Mouse (Mus musculus) midbrain, embryonic 10.5 days (tissue): ENCODE data around the gene R3hdm2. TPM values are rescaled to one million over a fixed set of nuclear protein-coding genes. Genes with fewer than 3 reads are reported as not detected.

Experiments
- DNase-seq: peaks from one replicate; pipeline ENCODE4 v3.0.0-alpha.2; 2017; ENCODE audit warnings: low spot score
- H3K27ac ChIP-seq: fragments of 300-500 bp; sonication (generic); replicated peaks from 2 replicates; pipeline ENCODE4 v1.5.1; 2016; ENCODE audit warnings: mild to moderate bottlenecking
- H3K27me3 ChIP-seq: fragments of 300-500 bp; sonication (generic); 2 replicates; pipeline ENCODE4 v1.6.1; 2016; ENCODE audit warnings: low read depth, mild to moderate bottlenecking; ENCODE audit not compliant: poor library complexity, severe bottlenecking
- H3K36me3 ChIP-seq: fragments of 300-500 bp; sonication (generic); 2 replicates; pipeline ENCODE4 v1.6.1; 2016; ENCODE audit warnings: mild to moderate bottlenecking, moderate library complexity
- H3K4me1 ChIP-seq: fragments of 300-500 bp; sonication (generic); 2 replicates; pipeline ENCODE4 v1.6.1; 2016
- H3K4me3 ChIP-seq: fragments of 300-500 bp; sonication (generic); 2 replicates; pipeline ENCODE4 v1.5.1; 2016; ENCODE audit warnings: mild to moderate bottlenecking, moderate library complexity
- H3K9me3 ChIP-seq: fragments of 300-500 bp; sonication (generic); replicated peaks from 2 replicates; pipeline ENCODE4 v1.6.1; 2016; ENCODE audit warnings: mild to moderate bottlenecking
- WGBS: fragments of 180-500 bp; shearing (Covaris S2); methylation state at CpG from one replicate; pipeline ENCODE4 v1.1.7; 2016; 5-methylcytosine and 5-hydroxymethylcytosine counted together
- polyA plus RNA-seq: library from polyadenylated mRNA; unstranded; fragments of >200 nt; fragmentation: Nextera tagmentation; extraction: Ambion mirVana; gene quantifications from 2 replicates; pipeline ENCODE4 v1.2.1, GENCODE M21; 2016

The R3hdm2 gene
- polyA plus RNA-seq, 1 experiment from 2014 or later: 29.6 TPM

DNA sequence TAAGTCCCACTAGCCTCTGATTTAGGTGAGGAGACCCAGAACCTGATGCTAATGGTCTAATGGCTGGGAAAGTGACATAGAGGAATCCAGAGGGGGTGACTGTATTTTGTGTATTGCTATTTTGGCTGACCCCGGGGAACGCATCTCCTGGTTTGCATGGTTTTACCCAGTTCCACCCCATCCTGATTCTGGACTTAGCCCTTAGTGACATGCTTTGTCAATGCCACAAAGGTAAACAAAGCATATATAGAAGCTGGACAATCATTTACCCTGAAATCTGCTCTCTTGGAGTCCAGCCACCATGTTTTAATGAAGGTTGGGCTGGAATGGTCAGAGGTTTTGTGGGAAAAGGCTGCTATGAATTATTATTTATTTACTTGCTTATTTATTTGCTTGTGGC, 11.9 kb upstream of the R3hdm2 start:
- H3K27ac ChIP-seq: no peak overlapping the region
- H3K4me1 ChIP-seq: peaks cover 10% of the 10 kb centered on the region
- H3K4me3 ChIP-seq: no peak overlapping the region
- H3K27me3 ChIP-seq: no peaks in the 10 kb centered on the region
- no peaks in the 10 kb centered on the region for H3K9me3 ChIP-seq
- DNase-seq: no peak
- no peaks in the 10 kb centered on the region for H3K36me3 ChIP-seq
- 90% methylated on average over 2 of the region's 2 CpGs for WGBS

DNA sequence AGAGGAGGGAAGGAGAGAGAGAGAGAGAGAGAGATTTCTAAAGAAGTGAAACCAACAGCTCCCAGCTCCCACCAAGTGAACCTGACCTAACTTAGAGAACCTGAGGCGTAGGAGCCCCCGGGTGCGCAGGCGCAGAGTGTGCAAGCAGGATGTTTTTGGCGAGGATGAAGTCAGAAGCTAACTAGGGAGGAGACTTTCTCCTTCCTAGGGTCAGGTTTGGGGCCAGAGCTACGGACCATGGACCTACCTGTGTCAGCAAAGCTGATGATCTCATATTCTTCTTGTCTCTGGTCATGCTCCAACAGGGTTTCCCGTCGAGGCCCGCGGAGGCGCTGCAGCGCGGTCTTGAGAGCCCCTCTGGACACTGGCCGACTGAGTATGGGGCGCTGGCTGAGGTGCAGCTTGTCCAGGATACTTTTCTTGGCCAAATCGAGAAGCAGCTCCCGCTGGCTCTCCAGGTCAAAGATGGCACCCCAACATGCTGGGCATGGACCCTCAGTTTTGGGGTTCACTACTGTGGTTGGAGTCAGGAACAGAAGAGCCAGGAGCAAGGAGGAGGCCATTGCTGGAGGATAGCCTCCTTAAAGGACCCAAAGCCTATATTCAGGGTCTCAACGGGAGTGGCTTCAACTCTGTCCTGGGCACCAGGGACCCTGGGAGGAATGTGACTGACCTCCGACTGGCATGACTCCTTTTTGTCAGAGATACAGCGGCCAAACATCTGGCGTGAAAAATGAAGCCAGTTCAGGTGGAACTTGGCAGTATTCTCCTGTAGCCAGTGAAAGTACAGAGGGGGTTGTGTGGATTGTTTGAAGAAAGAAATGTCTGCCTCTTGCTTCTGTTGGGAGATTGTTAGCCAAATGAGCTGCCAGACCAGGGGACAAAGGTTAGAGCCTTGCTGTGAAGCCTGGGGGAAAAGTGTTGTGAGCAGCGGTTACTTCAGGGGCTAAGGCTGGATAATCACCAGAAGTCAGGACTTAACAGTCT, 10.0 kb upstream of the R3hdm2 start, which contains the start of gene Inhbc:
TSS of gene Inhbc (minus strand) at position 598 of the 987 bp plus-strand sequence.
- Histone ChIP-seq H3K27me3 (no peaks in the 10 kb centered on the region), H3K4me1 (peaks cover 10% of the 10 kb centered on the region), H3K4me3 (no peak within 1 kb of the TSS), H3K36me3 (no peaks in the 10 kb centered on the region), H3K9me3 (no peaks in the 10 kb centered on the region), H3K27ac (no peak within 1 kb of the TSS)
- 75% methylated on average over 22 of the region's 22 CpGs for WGBS
- DNase-seq: no peak

DNA sequence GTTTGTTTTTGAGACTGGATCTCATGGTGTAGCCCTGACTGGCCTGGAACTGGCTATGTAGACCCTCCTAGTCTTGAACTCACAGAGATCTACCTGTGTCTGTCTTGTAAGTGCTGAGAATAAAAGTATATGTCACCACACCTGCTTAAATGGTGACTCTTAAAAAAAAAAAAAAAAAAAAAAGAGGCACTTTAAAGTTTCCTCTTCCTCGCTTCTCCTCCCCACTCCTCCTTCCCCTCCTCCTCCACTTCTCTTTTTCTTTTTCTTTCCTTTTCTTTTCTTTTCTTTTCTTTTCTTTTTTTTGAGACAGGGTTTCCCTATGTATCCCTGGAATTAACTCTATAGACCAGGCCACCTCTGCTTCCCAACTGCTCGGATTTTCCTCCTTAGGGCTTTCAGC, 9.1 kb upstream of the R3hdm2 start:
- DNase-seq: no peak
- Histone ChIP-seq H3K27ac (no peak overlapping the region), H3K9me3 (no peaks in the 10 kb centered on the region), H3K4me3 (no peak overlapping the region), H3K27me3 (no peaks in the 10 kb centered on the region), H3K36me3 (no peaks in the 10 kb centered on the region), H3K4me1 (peaks cover 10% of the 10 kb centered on the region)
- 70% methylated on average over 2 of the region's 2 CpGs for WGBS

DNA sequence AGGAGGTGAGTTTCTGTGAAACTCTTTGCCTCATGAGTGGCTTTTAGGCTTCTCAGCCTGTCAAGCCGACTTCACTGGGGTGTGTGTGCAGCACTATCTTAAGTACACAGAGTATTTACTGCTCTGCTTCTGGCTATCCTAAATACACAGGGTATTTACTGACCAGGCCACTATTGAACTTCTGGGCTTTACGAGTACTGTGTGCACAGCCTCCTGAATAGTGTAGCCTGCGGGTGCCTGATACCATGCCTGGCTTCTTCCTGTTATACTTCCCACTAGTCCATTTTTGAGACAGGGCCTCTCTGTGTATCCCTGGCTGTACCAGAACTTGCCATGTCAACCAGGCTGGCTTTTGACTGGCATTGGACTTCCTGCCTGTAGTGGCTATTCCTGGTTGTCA, 2.4 kb upstream of the R3hdm2 start:
- H3K27ac ChIP-seq: no peak overlapping the region
- H3K27me3 ChIP-seq: no peaks in the 10 kb centered on the region
- DNase-seq: no peak
- no peak overlapping the region for H3K4me3 ChIP-seq
- no peaks in the 10 kb centered on the region for H3K9me3 ChIP-seq
- no peaks in the 10 kb centered on the region for H3K36me3 ChIP-seq
- peaks cover 25% of the 10 kb centered on the region for H3K4me1 ChIP-seq
- WGBS: 80% methylated on average over 3 of the region's 3 CpGs

DNA sequence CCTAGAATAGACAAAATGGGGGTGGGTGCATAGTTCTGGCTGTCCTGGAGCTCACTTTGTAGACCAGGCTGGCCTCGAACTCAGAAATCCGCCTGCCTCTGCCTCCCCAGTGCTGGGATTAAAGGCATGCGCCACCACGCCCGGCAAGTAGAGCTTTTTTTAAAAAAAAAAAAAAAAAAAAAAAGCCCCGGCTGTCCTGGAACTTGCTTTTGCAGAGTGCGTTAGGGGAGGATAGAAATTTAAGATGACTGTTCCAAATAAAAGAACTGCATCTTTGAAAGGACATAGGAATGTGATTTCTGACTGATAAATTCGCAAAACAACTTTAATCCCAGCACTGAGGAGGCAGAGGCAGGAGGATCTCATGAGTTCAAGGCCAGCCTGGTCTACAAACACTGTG, 473 bp upstream of the R3hdm2 start:
- DNase-seq: no peak
- Histone ChIP-seq H3K27me3 (no peaks in the 10 kb centered on the region), H3K27ac (peak overlapping the region; percentile 94), H3K9me3 (no peaks in the 10 kb centered on the region), H3K4me1 (peaks cover 29% of the 10 kb centered on the region), H3K4me3 (peak overlapping the region; percentile 73), H3K36me3 (no peaks in the 10 kb centered on the region)
- 85% methylated on average over 8 of the region's 8 CpGs for WGBS

DNA sequence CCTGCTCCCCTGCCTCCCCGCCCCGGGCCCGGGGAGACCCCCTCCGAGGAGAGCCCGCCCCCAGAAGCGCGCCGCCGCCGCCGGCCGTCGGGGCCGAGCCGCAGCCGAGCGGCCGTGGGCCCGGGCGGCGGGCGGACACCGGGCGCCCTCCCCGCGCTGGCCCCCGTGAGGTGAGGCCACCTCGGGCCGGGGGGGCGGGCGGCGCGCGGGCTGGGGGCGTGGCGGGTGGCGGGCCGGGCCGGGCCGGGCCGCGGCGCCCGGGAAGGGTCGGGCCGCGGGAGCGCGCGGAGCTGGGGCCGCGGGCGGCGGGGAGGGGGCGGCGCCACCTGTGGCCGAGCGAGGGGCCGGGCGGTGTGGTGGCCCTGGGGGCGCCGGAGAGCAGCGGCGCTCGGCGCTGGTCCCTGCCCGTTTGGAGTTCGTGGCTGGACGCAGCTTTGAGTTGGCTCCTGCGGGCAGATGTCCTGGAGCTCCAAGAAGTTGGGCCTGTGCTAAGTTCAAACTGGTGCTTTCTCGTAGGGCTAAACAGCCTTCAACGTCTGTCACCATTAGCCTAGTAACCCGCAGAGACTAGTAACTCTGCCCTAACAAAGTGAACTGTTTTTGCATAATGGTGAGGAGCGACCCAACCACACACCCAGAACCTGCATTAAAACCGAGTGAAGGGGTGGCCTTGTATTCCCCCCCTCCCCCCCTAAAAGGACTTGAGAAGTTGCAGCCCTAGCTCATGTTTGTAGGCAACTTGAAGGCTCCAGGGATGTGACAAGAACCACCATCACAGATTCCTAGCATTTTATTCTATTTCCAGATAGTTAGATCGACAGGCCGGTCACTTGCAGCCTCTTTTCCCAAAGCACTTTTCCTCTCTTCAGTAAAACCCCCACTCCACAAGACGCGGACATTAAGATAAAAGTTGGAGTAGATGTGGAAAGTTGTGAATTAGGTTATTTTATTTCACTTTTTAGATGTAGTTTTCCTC, 928 bp downstream of the R3hdm2 start:
- peak overlapping the region; percentile 94 for H3K27ac ChIP-seq
- H3K4me1 ChIP-seq: peaks cover 29% of the 10 kb centered on the region
- H3K4me3 ChIP-seq: peak overlapping the region; percentile 73
- DNase-seq: peak; percentile 78
- H3K36me3 ChIP-seq: no peaks in the 10 kb centered on the region
- no peaks in the 10 kb centered on the region for H3K9me3 ChIP-seq
- 7% methylated on average over 75 of the region's 79 CpGs for WGBS
- no peaks in the 10 kb centered on the region for H3K27me3 ChIP-seq

DNA sequence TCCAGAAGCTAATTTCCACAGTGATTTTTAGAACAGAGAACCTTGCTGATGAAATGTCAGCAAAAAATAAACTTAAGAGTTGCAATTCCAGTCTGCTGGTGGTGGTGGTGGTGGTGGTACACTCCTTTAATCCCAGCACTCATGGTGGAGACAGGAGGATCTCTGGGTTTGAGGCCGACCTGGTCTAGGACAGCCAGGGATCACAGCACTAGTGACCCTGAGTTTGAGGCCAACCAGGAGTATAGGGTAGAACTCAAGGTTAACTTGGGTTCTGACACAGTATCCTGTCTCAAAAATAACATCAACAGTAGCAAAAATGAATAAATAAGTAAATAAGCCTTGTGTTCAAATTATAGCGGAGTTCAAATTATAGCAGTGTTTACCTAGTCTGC, 1.6 kb downstream of the R3hdm2 start:
- Histone ChIP-seq H3K4me3 (peak overlapping the region; percentile 73), H3K27me3 (no peaks in the 10 kb centered on the region), H3K9me3 (no peaks in the 10 kb centered on the region), H3K27ac (peak overlapping the region; percentile 94), H3K36me3 (no peaks in the 10 kb centered on the region), H3K4me1 (peaks cover 29% of the 10 kb centered on the region)
- WGBS: 69% methylated on average over 2 of the region's 2 CpGs
- DNase-seq: no peak

DNA sequence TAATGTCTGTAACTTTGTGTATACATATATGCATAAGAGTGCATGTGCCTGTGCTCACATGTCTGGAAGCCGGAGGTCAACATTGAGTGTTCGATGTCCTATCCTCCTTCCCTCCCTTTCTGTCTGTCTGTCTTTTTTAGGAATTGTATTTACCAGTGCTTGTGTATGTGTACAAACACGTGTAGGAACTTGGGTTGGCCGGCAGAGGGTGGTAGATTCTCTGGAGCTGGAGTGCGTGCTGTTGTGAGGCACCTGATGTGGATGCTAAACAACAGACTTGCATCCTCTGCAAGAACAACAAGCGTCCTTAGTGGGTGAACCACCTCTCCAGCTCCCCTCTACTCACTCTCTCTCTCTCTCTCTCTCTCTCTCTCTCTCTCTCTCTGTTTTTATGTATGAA, 11.6 kb downstream of the R3hdm2 start:
- no peaks in the 10 kb centered on the region for H3K4me1 ChIP-seq
- DNase-seq: no peak
- H3K36me3 ChIP-seq: peaks cover 45% of the 10 kb centered on the region
- H3K27ac ChIP-seq: no peak overlapping the region
- H3K4me3 ChIP-seq: no peak overlapping the region
- 85% methylated on average over 6 of the region's 6 CpGs for WGBS
- H3K9me3 ChIP-seq: no peaks in the 10 kb centered on the region
- no peaks in the 10 kb centered on the region for H3K27me3 ChIP-seq

DNA sequence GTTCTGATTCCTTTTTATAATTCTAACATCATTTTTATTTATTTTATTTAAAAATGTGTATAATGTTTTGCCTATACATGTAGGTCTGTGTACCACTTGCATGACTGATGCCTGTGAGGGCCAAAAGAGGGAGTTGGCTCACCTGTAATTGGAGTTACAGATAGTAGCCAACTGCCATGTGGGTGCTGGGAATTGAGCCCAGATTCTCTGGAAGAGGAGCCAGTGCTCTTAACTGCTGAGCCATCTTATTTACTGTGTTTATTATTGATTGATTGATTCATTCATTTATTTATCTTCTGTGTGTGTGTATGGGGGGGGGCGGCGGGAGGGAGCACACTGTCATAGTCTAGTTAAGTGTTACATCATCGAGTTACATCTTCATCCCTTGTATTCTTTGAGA, 24.6 kb downstream of the R3hdm2 start:
- no peaks in the 10 kb centered on the region for H3K27me3 ChIP-seq
- H3K4me3 ChIP-seq: no peak overlapping the region
- WGBS: 88% methylated on average over 3 of the region's 3 CpGs
- H3K27ac ChIP-seq: no peak overlapping the region
- no peaks in the 10 kb centered on the region for H3K4me1 ChIP-seq
- H3K9me3 ChIP-seq: no peaks in the 10 kb centered on the region
- peaks cover 37% of the 10 kb centered on the region for H3K36me3 ChIP-seq
- DNase-seq: no peak

DNA sequence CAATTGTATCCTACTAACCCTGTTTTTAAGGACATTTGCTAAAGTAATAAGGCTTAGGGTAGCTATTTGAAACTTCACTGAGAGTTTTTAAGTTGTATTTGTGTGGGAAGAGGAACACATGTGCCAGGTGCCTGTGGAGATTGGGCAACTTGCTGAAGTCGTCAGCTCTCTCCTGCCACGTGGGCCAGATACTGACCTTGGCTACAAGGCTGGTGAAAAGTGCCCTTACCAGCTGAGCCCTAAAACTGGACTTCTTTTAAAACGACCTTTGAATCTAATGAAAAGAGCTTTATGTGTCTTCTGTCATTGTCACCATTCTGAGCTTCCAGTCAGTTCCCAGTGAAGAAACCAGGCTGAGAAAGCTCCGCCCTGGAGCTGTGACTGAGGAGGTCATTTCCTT, 27.3 kb downstream of the R3hdm2 start:
- H3K4me3 ChIP-seq: no peak overlapping the region
- peaks cover 12% of the 10 kb centered on the region for H3K36me3 ChIP-seq
- peaks cover 13% of the 10 kb centered on the region for H3K4me1 ChIP-seq
- no peak for DNase-seq
- no peaks in the 10 kb centered on the region for H3K9me3 ChIP-seq
- H3K27ac ChIP-seq: no peak overlapping the region
- WGBS: 78% methylated on average over 4 of the region's 4 CpGs
- no peaks in the 10 kb centered on the region for H3K27me3 ChIP-seq

DNA sequence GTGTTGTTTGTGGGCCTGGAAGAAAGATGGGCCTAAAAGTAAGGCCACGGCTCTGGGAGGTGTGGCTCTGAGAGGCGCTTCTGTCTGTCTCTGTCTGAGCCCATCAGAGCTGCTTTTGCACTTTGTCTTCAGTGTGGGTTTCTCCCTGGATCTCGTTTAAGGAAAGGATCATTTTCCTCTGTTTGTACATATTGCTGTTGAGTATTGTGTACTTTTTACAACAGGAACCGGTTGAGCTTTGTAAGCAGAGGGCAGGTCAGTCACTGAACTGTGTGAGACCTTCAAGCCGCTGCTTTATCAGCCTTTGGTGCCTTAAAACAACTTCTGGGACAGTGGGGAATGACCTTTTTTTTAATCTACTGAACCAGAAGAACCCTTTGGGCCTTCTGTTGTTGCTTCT, 32.0 kb downstream of the R3hdm2 start:
- no peaks in the 10 kb centered on the region for H3K27me3 ChIP-seq
- H3K27ac ChIP-seq: no peak overlapping the region
- 38% methylated on average over 5 of the region's 5 CpGs for WGBS
- H3K4me1 ChIP-seq: peaks cover 17% of the 10 kb centered on the region
- no peak for DNase-seq
- peaks cover 3% of the 10 kb centered on the region; the same call in 1 of the 2 replicates for H3K36me3 ChIP-seq
- H3K4me3 ChIP-seq: no peak overlapping the region
- no peaks in the 10 kb centered on the region for H3K9me3 ChIP-seq

DNA sequence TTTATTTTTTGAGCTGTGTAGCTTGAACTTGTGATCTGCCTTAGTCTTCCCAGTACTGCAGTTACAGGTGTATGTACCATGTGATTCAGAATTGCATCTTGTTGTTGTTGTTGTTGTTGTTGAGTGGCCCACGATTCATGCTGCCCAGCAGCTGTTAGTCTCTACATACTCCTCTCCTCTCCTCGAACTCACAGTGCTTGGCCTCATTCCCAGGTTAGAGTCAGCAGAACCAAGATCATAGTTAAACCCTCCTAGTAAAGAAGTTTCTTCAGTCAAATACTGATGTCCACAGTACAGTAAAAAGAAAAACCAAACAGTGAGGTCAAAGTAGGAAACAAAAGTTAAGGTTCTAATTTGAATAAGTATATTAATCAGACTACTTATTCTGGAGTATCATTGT, 32.6 kb downstream of the R3hdm2 start:
- DNase-seq: no peak
- no peak overlapping the region for H3K4me3 ChIP-seq
- peaks cover 3% of the 10 kb centered on the region; the same call in 1 of the 2 replicates for H3K36me3 ChIP-seq
- 88% methylated on average over 2 of the region's 2 CpGs for WGBS
- peaks cover 17% of the 10 kb centered on the region for H3K4me1 ChIP-seq
- H3K27me3 ChIP-seq: no peaks in the 10 kb centered on the region
- H3K9me3 ChIP-seq: no peaks in the 10 kb centered on the region
- H3K27ac ChIP-seq: no peak overlapping the region
